Mouse (Mus musculus) cerebellum, adult 8-10 months (tissue): ENCODE measurements around the gene Cntf.
"Not testable (repeated sequence)": the region's sequence is repeated elsewhere in the genome, so short reads cannot be mapped to it uniquely, and the experiment has no call there.

Source experiments
- DNase-seq: peaks from one replicate; pipeline ENCODE4 v3.0.0; 2022

Gene Cntf

DNA sequence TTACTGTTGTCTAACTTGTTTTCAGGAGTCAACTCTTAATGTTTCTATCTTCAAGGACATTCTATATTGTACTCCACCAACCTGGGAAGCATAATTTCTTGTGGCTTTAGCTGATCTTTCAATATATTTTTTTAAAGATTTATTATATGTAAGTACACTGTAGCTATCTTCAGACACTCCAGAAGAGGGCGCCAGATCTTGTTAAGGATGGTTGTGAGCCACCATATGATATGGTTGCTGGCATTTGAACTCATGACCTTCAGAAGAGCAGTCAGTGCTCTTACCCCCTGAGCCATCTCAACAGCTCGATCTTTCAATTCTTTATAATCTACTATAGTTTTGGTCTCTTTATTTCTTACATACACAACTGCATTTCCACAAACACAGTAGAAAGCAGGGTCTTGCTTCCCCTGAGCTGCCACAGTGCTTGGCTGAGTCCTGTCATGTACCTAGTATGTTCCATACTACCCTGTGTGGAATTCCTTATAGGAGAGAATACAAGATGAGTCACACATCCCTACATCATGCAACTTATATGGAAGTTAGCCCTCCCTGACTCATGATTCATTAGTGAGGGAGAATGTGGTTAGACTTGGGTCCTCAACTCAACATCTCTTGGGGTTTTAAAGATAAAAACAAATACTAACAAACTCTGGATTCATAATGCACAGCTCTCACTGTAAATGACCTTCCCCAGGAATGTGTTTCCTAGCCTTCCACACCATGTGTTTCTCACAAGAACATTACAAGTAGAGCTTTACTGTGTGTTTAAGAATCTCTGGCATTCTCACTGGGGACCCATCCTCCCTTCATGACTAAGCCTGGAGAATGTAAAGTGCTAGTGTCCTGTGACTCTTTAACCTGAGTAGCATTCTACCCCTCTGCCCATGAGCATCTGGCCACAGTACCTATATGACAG is 3.0 kb downstream of the Cntf start:
- no peak for DNase-seq

- DNase-seq: peak; percentile 61
These were observed 5.8 kb downstream of the Cntf start for GRCm38 (mm10) chr19:12759656-12760055.

DNA sequence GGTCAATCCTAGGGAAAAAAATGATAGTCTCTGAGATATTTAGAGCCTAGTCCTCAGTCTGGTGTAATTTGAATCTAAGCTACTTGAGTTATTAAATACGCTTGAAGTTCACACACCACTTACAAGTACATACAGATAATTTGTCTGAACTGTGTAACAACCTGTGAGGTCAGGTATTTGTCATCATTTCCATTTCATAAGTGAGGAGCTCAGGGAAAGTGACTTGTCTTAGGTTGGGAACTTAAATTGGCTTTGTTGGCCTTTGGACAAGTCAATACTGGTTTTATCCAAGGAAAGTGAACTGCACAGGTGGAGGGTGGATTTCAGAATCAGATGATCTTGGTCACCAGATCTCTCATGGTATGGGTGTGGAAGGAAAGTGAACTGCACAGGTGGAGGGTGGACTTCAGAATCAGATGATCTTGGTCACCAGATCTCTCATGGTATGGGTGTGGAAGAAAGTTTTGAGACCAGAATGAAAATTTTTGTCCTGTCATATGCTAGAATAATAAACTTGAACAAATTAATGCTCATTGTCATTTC is 6.4 kb downstream of the Cntf start:
- no peak for DNase-seq

GRCm38 (mm10) chr19:12756286-12756685 is 9.1 kb downstream of the Cntf start:
- no peak for DNase-seq

- DNase-seq: no peak
These were observed 33.5 kb downstream of the Cntf start for GRCm38 (mm10) chr19:12731950-12732349.

- DNase-seq: no peak
These were observed 34.4 kb downstream of the Cntf start for GRCm38 (mm10) chr19:12731036-12731435.

DNA sequence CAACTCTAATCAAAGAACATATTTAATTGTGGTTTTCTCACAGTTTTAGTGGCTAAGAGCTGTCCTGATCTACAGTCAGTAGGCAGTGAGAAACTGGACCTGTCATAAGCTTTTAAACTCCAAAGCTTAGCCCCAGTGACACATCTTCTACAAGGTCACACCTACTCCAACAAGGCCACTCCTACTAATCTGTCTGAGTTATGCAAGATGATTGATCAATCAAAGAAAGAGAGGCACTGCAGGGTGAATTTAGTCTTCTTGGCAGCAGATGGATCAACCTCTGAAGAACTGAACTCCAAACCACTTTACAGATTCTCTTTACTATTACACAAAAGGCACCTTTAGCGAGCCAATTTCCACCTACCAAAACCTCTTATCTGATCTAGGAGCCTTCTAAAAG is 39.6 kb downstream of the Cntf start:
- no peak for DNase-seq

GRCm38 (mm10) chr19:12722308-12722707 is 43.1 kb downstream of the Cntf start:
- peak; percentile 23 for DNase-seq

DNA sequence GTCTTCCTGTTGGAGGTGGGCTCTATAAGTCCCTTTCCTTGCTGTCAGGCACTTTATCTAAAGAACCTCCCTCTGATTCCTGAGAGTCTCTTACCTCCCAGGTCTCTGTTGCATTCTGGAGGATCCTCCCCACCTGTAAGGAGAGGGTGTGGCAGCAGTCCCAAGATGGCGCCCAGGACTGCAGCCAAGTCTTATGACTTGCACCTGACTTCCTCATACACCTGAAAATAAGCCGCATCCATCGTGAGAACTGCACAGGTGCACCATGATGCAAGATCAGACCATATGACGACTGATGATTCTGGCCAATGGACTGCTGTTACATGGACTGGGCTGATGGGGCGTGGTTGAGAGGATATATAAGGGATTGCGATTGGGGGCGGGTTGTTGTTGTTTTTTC is 43.8 kb downstream of the Cntf start:
- not testable (repeated sequence) for DNase-seq

DNA sequence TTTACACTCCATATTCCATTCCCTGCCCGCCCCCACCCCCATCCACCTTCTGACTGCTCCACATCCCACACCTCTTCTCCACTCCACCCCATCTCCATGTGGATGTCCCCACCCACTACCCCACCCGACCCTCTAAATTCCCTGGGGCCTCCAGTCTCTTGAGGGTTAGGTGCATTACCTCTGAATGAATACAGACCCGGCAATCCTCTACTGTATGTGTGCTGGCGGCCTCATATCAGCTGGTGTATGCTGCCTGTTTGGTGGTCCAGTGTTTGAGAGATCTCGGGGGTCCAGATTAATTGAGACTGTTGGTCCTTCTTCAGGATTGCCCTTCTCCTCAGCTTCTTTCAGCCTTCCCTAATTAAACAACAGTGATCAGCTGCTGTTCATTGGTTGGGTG is 44.5 kb downstream of the Cntf start:
- not testable (repeated sequence) for DNase-seq

DNA sequence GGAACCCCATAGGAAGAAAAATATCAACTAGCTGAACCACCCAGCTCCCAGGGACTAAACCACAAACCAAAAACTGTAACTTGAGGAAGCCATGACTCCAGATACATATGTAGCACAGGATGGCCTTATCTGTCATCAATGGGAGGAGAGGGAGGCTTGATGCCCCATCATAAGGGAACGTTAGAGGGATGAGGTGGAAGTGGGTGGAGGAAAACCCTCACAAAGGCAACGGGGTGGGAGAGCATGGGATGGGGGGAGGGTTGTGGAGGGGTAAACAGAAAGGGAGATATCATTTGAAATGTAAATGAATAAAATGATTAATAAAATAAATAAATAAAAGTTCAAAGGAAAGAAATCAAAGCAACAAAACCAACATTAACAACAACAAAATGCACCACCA is 45.0 kb downstream of the Cntf start:
- DNase-seq: no peak

DNA sequence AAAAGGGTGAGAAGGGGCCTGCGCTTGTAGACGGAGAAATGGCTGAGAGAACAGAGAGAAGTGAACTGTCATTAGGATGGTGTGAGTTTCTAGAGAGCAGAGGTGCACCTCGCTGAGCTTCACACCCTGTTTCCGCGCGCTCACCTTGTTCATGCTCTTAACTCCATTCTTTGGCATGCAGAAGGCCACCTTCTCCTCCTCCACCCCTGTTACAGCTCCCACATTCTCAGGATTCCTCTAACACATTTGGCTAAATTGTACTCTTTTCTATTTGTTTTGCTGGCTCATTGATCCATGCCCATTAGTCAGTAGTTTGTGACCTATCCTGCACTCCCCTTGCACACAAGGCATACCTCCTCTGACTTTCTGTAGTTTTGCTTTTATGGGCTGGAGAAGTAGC is 46.2 kb downstream of the Cntf start:
- DNase-seq: no peak
